Mouse (Mus musculus): ENCODE data around the gene Fignl2. TPM values are rescaled to one million over a fixed set of nuclear protein-coding genes. Genes with fewer than 3 reads are reported as not detected.

Gene Fignl2
- total and polyA plus RNA-seq, 3 experiments = not detected

GRCm38 (mm10) chr15:101051869-101052268 is 26.5 kb downstream of the Fignl2 start:
- in situ Hi-C loops (cut with MboI; ENCODE audit: low pct_ligation_motif_present, low pct_unique_long_range_greater_than_20kb, low sequenced_read_pairs) = no loop called here
- no peak for DNase-seq (ENCODE audit: extremely low read depth)
- Histone ChIP-seq H3K36me3 (replicated peaks in 1 of 2; ENCODE audit: control insufficient read depth in 1 of 2, insufficient read depth in 1 of 2, low read length in 1 of 2) (no peaks in the 10 kb centered on the region), H3K9ac (ENCODE audit: insufficient read depth, low read depth) (no peak overlapping the region), H3K4me2 (ENCODE audit: insufficient read depth, low read depth, poor library complexity, severe bottlenecking) (no peak overlapping the region), H3K4me3 (replicated peaks in 1 of 3; ENCODE audit: low read depth in 2 of 3, low read length in 2 of 3, poor library complexity in 1 of 3) (no peak overlapping the region), H3K27ac (ENCODE audit: insufficient read depth, low read depth) (no peak overlapping the region), H3K9me3 (replicated peaks; ENCODE audit: low read length) (peaks cover 20% of the 10 kb centered on the region), H3K4me1 (ENCODE audit: control insufficient read depth in 1 of 2, insufficient read depth in 2 of 2) (no peaks in the 10 kb centered on the region), H3K79me2 (replicated peaks; ENCODE audit: control insufficient read depth, extremely low read depth, insufficient read depth, poor library complexity, severe bottlenecking) (no peaks in the 10 kb centered on the region), H3K27me3 (replicated peaks) (peaks cover 18% of the 10 kb centered on the region)
- dilution Hi-C loops (cut with MboI; ENCODE audit: extremely low pct_ligation_motif_present, extremely low pct_unique_long_range_greater_than_20kb, low sequenced_read_pairs) = no loop called here
- TF ChIP-seq JUND (conservative IDR thresholded peaks at IDR 0.05; ENCODE audit: low read depth, low read length) (no peak), MYC (IDR thresholded peaks at IDR 0.05; ENCODE audit: low read depth, low read length) (no peak), PAX5 (IDR thresholded peaks at IDR 0.05; ENCODE audit: low read length) (no peak), TBP (conservative IDR thresholded peaks at IDR 0.05; ENCODE audit: low read depth, low read length) (no peak), USF2 (conservative IDR thresholded peaks at IDR 0.05; ENCODE audit: low read depth, low read length) (no peak), TCF12 (IDR thresholded peaks at IDR 0.05; ENCODE audit: low read depth, low read length) (no peak), POLR2A (IDR thresholded peaks at IDR 0.05; ENCODE audit: low read depth, low read length) (no peak)

GRCm38 (mm10) chr15:101048338-101048896 is 29.9 kb downstream of the Fignl2 start:
- no peaks in the 10 kb centered on the region for H3K36me3 ChIP-seq (replicated peaks in 1 of 2; ENCODE audit: control insufficient read depth in 1 of 2, insufficient read depth in 1 of 2, low read length in 1 of 2)
- no peak overlapping the region for H3K4me2 ChIP-seq (ENCODE audit: insufficient read depth, low read depth, poor library complexity, severe bottlenecking)
- H3K9ac ChIP-seq (ENCODE audit: insufficient read depth, low read depth) = no peak overlapping the region
- no peak for DNase-seq (ENCODE audit: extremely low read depth)
- H3K9me3 ChIP-seq (replicated peaks; ENCODE audit: low read length) = peaks cover 25% of the 10 kb centered on the region
- no peak for TF ChIP-seq BHLHE40 (IDR thresholded peaks at IDR 0.05; ENCODE audit: low read depth, low read length)
- no peak for TF ChIP-seq MAZ (IDR thresholded peaks at IDR 0.05; ENCODE audit: low read depth, low read length)
- no peak for TF ChIP-seq TBP (conservative IDR thresholded peaks at IDR 0.05; ENCODE audit: low read depth, low read length)
- TF ChIP-seq ETS1 (conservative IDR thresholded peaks at IDR 0.05; ENCODE audit: low read depth, low read length) = no peak
- no peak for TF ChIP-seq E2F4 (IDR thresholded peaks at IDR 0.05; ENCODE audit: insufficient replicate concordance, low read depth, low read length)
- TF ChIP-seq CHD2 (IDR thresholded peaks at IDR 0.05; ENCODE audit: low read length) = no peak
- no peak for TF ChIP-seq KAT2A (IDR thresholded peaks at IDR 0.05; ENCODE audit: insufficient replicate concordance, low read length)
- no peak for TF ChIP-seq EP300 (IDR thresholded peaks at IDR 0.05; ENCODE audit: low read length)
- no peak for TF ChIP-seq RCOR1 (conservative IDR thresholded peaks at IDR 0.05; ENCODE audit: low read depth, low read length)
- no peak for TF ChIP-seq MEF2A (IDR thresholded peaks at IDR 0.05; ENCODE audit: borderline replicate concordance, low read depth, low read length)
- TF ChIP-seq RAD21 (IDR thresholded peaks at IDR 0.05; ENCODE audit: low read depth, low read length) = no peak
- no peak for TF ChIP-seq ZNF384 (IDR thresholded peaks at IDR 0.05; ENCODE audit: low read depth, low read length)
- no peak overlapping the region for H3K4me3 ChIP-seq (replicated peaks in 1 of 3; ENCODE audit: low read depth in 2 of 3, low read length in 2 of 3, poor library complexity in 1 of 3)
- no peaks in the 10 kb centered on the region for H3K4me1 ChIP-seq (ENCODE audit: control insufficient read depth in 1 of 2, insufficient read depth in 2 of 2)
- dilution Hi-C loops (cut with MboI; ENCODE audit: extremely low pct_ligation_motif_present, extremely low pct_unique_long_range_greater_than_20kb, low sequenced_read_pairs) = no loop called here
- in situ Hi-C loops (cut with MboI; ENCODE audit: low pct_ligation_motif_present, low pct_unique_long_range_greater_than_20kb, low sequenced_read_pairs) = no loop called here
- H3K27me3 ChIP-seq (replicated peaks) = peaks cover 15% of the 10 kb centered on the region
- no peak overlapping the region for H3K27ac ChIP-seq (ENCODE audit: insufficient read depth, low read depth)
- H3K79me2 ChIP-seq (replicated peaks; ENCODE audit: control insufficient read depth, extremely low read depth, insufficient read depth, poor library complexity, severe bottlenecking) = no peaks in the 10 kb centered on the region
